Mouse (Mus musculus): ENCODE measurements around the gene Rnf138rt1.

GRCm38 (mm10) chrX:163761435-163761828 is 303 bp upstream of the Rnf138rt1 start:
- TF ChIP-seq CTCF (IDR thresholded peaks at IDR 0.05; ENCODE audit: low read depth, low read length) = no peak
- no peak for TF ChIP-seq POLR2A (IDR thresholded peaks at IDR 0.05; ENCODE audit: extremely low read depth, insufficient read depth, low read length)

All from liver, adult 2 months (tissue).